Mouse (Mus musculus) adrenal gland, postnatal 14 days (tissue): ENCODE results near the gene Gramd1a. TPM values are rescaled to one million over a fixed set of nuclear protein-coding genes. Genes with fewer than 3 reads are reported as not detected.

Experiments
- DNase-seq: peaks from one replicate; pipeline ENCODE4 v3.0.0; 2021; ENCODE audit warnings: mixed read lengths
- long read RNA-seq, 2 experiments: library from polyadenylated mRNA; stranded (forward); transcript quantifications; one replicate each; pipeline ENCODE4 v2.0.0; 2021
- total RNA-seq: library from RNA; stranded (reverse); gene quantifications from 2 replicates; pipeline ENCODE4 v1.2.3, GENCODE M21; 2021

Gene Gramd1a
- 45.9 and 72.5 TPM in 2 replicates for total RNA-seq
- long read RNA-seq, experiment 1, partial matches to known transcripts = 9 of 82 reads
- long read RNA-seq, experiment 1, other reads (novel, unspliced or antisense) = 73 of 82 reads
- long read RNA-seq, experiment 2, partial matches to known transcripts = 4 of 52 reads
- long read RNA-seq, experiment 2, other reads (novel, unspliced or antisense) = 48 of 52 reads

GRCm38 (mm10) chr7:31155296-31156033 is at the start of gene Gramd1a:
Gramd1a (minus strand) TSS chr7:31155896.
- DNase-seq = peak; percentile 74

- DNase-seq = no peak
Observed at GRCm38 (mm10) chr7:31195591-31196307, 40.1 kb upstream of the Gramd1a start.

GRCm38 (mm10) chr7:31184711-31185110 is 29.0 kb upstream of the Gramd1a start:
- DNase-seq = no peak

GRCm38 (mm10) chr7:31182863-31183262 is 27.2 kb upstream of the Gramd1a start:
- DNase-seq = no peak

GRCm38 (mm10) chr7:31176886-31177763 is 21.4 kb upstream of the Gramd1a start:
- DNase-seq = peak; percentile 83

- DNase-seq = no peak
Observed at GRCm38 (mm10) chr7:31175096-31175495, 19.4 kb upstream of the Gramd1a start.

- DNase-seq = no peak
Observed at GRCm38 (mm10) chr7:31174466-31174865, 18.8 kb upstream of the Gramd1a start.

- peak; percentile 77 for DNase-seq
Observed at GRCm38 (mm10) chr7:31172238-31172637, 16.5 kb upstream of the Gramd1a start.

GRCm38 (mm10) chr7:31170520-31170919 is 14.8 kb upstream of the Gramd1a start:
- DNase-seq = no peak

GRCm38 (mm10) chr7:31168412-31168811 is 12.7 kb upstream of the Gramd1a start:
- peak; percentile 50 for DNase-seq

GRCm38 (mm10) chr7:31164748-31165147 is 9.1 kb upstream of the Gramd1a start:
- DNase-seq = no peak

- DNase-seq = no peak
Observed at GRCm38 (mm10) chr7:31163666-31164577, 8.2 kb upstream of the Gramd1a start.

- DNase-seq = peak; percentile 39
Observed at GRCm38 (mm10) chr7:31162324-31162723, 6.6 kb upstream of the Gramd1a start.

GRCm38 (mm10) chr7:31161831-31162230 is 6.1 kb upstream of the Gramd1a start:
- DNase-seq = no peak

- no peak for DNase-seq
Observed at GRCm38 (mm10) chr7:31161246-31161645, 5.5 kb upstream of the Gramd1a start.

- no peak for DNase-seq
Observed at GRCm38 (mm10) chr7:31160763-31161162, 5.1 kb upstream of the Gramd1a start.

GRCm38 (mm10) chr7:31156034-31156928 is 585 bp upstream of the Gramd1a start:
- peak; percentile 54 for DNase-seq

- no peak for DNase-seq
Observed at GRCm38 (mm10) chr7:31153536-31154320, 2.0 kb downstream of the Gramd1a start.
